Mouse (Mus musculus) E14TG2a.4 (cell line): ENCODE results near the gene Olfr1383.

Source experiments
- CTCF ChIP-seq: conservative IDR thresholded peaks from 2 replicates; pipeline ENCODE4 v1.5.1; 2014; ENCODE audit warnings: low read length
- NANOG ChIP-seq: IDR thresholded peaks from 2 replicates; pipeline ENCODE4 v1.6.1; 2014; ENCODE audit warnings: borderline replicate concordance, low read length, mixed read lengths
- POU5F1 ChIP-seq: IDR thresholded peaks from 2 replicates; pipeline ENCODE4 v1.6.1; 2014; ENCODE audit warnings: low read length, borderline replicate concordance

- no peak for TF ChIP-seq CTCF
- TF ChIP-seq NANOG: no peak
- TF ChIP-seq POU5F1: no peak
These were observed at the start of gene Olfr1383 for GRCm38 (mm10) chr11:49519348-49519747.
